Mouse (Mus musculus) liver, embryonic 12.5 days (tissue): ENCODE data around the gene Eif4g3. TPM values are rescaled to one million over a fixed set of nuclear protein-coding genes. Genes with fewer than 3 reads are reported as not detected.

Source experiments
- microRNA-seq: library from miRNA; unstranded; fragments of <30 nt; microRNA quantifications from one replicate; pipeline ENCODE4, GENCODE M21; 2017
- polyA plus RNA-seq: library from polyadenylated mRNA; unstranded; fragments of >200 nt; fragmentation: Nextera tagmentation; extraction: Ambion mirVana; gene quantifications from 2 replicates; pipeline ENCODE4 v1.2.1, GENCODE M21; 2016

Gene Eif4g3
- polyA plus RNA-seq, 1 experiment from 2014 or later: 15.2 TPM

Small RNAs within 50 kb of the gene (microRNA-seq; reads per million reads assigned to microRNA genes)
- 6.0 reads per million, percentile 11 among the genes with 10 or more reads in this experiment for gene Mir6399

Other genes with a start within 250 kb of the Eif4g3 start
- gene Alpl, start 196.6 kb upstream of the Eif4g3 start, polyA plus RNA-seq: 5.1 and 6.5 TPM in 2 replicates
- gene Ece1, start 130.8 kb upstream of the Eif4g3 start, polyA plus RNA-seq: 17.8 and 18.5 TPM in 2 replicates
- 48.2 and 50.1 TPM in 2 replicates for gene Hp1bp3, start 223.3 kb downstream of the Eif4g3 start, polyA plus RNA-seq